Mouse (Mus musculus) testis, postnatal 10 days (tissue): Measurements from ENCODE around the gene H2al1d.
"Not testable (repeated sequence)": the region's sequence is repeated elsewhere in the genome, so short reads cannot be mapped to it uniquely, and the experiment has no call there.

Source experiments
- DNase-seq: peaks from one replicate; pipeline ENCODE4 v3.0.0; 2021; ENCODE audit warnings: low spot score

H2al1d gene

DNA sequence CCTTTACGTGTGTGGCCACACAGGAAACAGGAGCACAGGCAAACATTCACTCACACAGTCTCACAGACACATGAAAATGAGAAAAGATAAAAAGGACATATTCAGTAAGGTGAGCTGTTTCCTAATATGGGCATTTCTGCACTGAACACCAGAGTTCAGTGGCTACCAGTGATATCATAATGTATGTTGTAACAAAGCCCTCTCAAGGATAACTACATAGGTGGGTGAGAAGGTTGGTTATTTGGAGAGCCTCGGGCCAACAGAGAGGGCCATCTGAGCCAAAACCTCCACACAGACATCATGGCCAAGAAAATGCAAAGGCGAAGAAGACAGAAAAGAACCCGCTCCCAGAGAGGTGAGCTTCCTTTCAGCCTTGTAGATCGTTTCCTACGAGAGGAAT is at the start of gene H2al1d:
Gene H2al1d, plus strand, starts transcription at position 301 of the 400 bp plus-strand sequence.
- not testable (repeated sequence) for DNase-seq

- no peak for DNase-seq
These were observed 43.7 kb upstream of the H2al1d start for GRCm38 (mm10) chrX:11264918-11265317.

- no peak for DNase-seq
These were observed 40.8 kb upstream of the H2al1d start for GRCm38 (mm10) chrX:11267791-11268190.

DNA sequence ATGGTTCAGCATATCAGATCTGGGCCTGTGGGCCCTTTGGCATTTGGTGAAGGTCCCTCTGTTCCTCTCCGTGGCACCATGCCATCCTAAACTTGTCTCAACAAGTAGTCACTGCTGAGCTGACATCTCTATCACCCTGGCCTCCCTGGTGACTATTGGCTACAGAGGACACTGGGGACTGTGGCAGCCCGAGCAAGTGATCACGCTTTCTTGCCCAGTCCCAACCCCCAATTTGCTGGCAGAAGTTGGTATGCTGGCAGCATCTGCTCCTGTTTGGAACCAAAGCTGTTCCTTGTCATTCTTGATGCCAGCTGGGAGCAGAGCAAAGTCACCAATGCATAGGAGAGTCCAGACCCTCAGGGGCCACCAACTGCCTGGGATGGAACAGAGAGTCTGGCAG is 39.5 kb upstream of the H2al1d start:
- DNase-seq = no peak

GRCm38 (mm10) chrX:11273190-11273589 is 35.4 kb upstream of the H2al1d start:
- no peak for DNase-seq

GRCm38 (mm10) chrX:11277083-11277482 is 31.5 kb upstream of the H2al1d start:
- DNase-seq = no peak

DNA sequence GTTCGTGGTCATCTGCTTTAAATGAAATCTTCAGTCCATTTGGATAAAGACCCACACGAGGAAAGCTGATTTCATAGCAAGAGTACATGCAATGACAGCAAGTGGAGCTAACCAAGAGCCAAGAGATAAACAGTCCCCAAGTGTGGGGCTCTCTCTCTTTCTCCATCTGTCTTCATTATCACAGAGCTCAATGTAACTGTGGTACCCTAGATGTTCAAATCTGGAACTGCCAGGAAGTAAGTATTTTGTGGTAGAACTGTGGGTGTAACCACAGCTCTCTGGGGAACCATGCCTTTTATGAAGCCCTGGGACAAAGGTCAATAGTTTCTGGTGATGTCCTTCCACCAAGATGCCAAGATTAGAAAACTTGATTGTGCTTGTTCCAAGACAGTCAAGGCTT is 27.9 kb upstream of the H2al1d start:
- DNase-seq = no peak

- no peak for DNase-seq
These were observed 20.2 kb upstream of the H2al1d start for GRCm38 (mm10) chrX:11288306-11288882.

DNA sequence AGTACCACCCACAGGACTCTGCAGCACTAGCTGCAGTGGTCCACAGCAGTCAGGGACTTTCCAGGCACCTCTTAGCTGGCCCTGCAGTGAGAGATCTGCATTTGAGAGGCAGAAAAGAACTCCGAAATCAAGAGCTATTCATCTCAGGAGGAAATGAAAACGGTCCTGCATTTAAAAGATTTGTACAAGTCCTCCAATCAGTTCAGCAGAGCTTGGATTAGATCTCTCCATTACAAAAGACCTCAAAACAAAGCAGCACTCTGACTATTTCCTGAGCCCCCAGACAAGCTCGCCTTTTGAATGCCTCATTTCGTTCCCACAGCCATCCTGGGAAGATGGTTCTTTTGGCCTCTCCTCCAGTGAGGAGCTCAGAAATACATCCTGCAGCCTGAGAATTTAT is 19.4 kb upstream of the H2al1d start:
- DNase-seq = no peak

DNA sequence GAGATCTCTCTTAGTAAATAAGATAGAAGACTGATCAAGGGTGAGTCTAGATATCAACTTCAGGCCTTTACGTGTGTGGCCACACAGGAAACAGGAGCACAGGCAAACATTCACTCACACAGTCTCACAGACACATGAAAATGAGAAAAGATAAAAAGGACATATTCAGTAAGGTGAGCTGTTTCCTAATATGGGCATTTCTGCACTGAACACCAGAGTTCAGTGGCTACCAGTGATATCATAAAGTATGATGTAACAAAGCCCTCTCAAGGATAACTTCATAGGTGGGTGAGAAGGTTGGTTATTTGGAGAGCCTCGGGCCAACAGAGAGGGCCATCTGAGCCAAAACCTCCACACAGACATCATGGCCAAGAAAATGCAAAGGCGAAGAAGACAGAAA is 9.7 kb upstream of the H2al1d start, which contains the start of gene H2al1a:
Gene H2al1a, plus strand, starts transcription at position 301 of the 400 bp plus-strand sequence.
- not testable (repeated sequence) for DNase-seq

DNA sequence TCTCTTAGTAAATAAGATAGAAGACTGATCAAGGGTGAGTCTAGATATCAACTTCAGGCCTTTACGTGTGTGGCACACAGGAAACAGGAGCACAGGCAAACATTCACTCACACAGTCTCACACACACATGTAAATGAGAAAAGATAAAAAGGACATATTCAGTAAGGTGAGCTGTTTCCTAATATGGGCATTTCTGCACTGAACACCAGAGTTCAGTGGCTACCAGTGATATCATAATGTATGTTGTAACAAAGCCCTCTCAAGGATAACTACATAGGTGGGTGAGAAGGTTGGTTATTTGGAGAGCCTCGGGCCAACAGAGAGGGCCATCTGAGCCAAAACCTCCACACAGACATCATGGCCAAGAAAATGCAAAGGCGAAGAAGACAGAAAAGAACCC is 6.5 kb upstream of the H2al1d start, which contains the start of gene H2al1b:
Gene H2al1b, plus strand, starts transcription at position 301 of the 400 bp plus-strand sequence.
- not testable (repeated sequence) for DNase-seq

DNA sequence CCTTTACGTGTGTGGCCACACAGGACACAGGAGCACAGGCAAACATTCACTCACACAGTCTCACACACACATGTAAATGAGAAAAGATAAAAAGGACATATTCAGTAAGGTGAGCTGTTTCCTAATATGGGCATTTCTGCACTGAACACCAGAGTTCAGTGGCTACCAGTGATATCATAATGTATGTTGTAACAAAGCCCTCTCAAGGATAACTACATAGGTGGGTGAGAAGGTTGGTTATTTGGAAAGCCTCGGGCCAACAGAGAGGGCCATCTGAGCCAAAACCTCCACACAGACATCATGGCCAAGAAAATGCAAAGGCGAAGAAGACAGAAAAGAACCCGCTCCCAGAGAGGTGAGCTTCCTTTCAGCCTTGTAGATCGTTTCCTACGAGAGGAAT is 3.3 kb upstream of the H2al1d start, which contains the start of gene H2al1c:
Gene H2al1c, plus strand, starts transcription at position 301 of the 400 bp plus-strand sequence.
- not testable (repeated sequence) for DNase-seq

- not testable (repeated sequence) for DNase-seq
These were observed 3.0 kb downstream of the H2al1d start, which contains the start of gene H2al1e for GRCm38 (mm10) chrX:11311634-11312033. H2al1e (plus strand) TSS chrX:11311934.

DNA sequence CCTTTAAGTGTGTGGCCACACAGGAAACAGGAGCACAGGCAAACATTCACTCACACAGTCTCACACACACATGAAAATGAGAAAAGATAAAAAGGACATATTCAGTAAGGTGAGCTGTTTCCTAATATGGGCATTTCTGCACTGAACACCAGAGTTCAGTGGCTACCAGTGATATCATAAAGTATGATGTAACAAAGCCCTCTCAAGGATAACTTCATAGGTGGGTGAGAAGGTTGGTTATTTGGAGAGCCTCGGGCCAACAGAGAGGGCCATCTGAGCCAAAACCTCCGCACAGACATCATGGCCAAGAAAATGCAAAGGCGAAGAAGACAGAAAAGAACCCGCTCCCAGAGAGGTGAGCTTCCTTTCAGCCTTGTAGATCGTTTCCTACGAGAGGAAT is 6.2 kb downstream of the H2al1d start, which contains the start of gene H2al1f:
Gene H2al1f, plus strand, starts transcription at position 301 of the 400 bp plus-strand sequence.
- DNase-seq = not testable (repeated sequence)

DNA sequence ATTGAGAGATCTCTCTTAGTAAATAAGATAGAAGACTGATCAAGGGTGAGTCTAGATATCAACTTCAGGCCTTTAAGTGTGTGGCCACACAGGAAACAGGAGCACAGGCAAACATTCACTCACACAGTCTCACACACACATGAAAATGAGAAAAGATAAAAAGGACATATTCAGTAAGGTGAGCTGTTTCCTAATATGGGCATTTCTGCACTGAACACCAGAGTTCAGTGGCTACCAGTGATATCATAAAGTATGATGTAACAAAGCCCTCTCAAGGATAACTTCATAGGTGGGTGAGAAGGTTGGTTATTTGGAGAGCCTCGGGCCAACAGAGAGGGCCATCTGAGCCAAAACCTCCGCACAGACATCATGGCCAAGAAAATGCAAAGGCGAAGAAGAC is 9.3 kb downstream of the H2al1d start, which contains the start of gene H2al1g:
Gene H2al1g, plus strand, starts transcription at position 301 of the 400 bp plus-strand sequence.
- not testable (repeated sequence) for DNase-seq

GRCm38 (mm10) chrX:11321192-11321591 is 12.6 kb downstream of the H2al1d start, which contains the start of gene H2al1h:
H2al1h (plus strand) TSS chrX:11321492.
- not testable (repeated sequence) for DNase-seq

DNA sequence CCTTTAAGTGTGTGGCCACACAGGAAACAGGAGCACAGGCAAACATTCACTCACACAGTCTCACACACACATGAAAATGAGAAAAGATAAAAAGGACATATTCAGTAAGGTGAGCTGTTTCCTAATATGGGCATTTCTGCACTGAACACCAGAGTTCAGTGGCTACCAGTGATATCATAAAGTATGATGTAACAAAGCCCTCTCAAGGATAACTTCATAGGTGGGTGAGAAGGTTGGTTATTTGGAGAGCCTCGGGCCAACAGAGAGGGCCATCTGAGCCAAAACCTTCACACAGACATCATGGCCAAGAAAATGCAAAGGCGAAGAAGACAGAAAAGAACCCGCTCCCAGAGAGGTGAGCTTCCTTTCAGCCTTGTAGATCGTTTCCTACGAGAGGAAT is 15.7 kb downstream of the H2al1d start, which contains the start of gene H2al1i:
Gene H2al1i, plus strand, starts transcription at position 301 of the 400 bp plus-strand sequence.
- not testable (repeated sequence) for DNase-seq

DNA sequence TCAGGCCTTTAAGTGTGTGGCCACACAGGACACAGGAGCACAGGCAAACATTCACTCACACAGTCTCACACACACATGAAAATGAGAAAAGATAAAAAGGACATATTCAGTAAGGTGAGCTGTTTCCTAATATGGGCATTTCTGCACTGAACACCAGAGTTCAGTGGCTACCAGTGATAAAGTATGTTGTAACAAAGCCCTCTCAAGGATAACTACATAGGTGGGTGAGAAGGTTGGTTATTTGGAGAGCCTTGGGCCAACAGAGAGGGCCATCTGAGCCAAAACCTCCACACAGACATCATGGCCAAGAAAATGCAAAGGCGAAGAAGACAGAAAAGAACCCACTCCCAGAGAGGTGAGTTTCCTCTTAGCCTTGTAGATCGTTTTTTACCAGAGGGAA is 18.9 kb downstream of the H2al1d start, which contains the start of gene H2al1j:
Gene H2al1j, plus strand, starts transcription at position 301 of the 400 bp plus-strand sequence.
- DNase-seq = not testable (repeated sequence)

DNA sequence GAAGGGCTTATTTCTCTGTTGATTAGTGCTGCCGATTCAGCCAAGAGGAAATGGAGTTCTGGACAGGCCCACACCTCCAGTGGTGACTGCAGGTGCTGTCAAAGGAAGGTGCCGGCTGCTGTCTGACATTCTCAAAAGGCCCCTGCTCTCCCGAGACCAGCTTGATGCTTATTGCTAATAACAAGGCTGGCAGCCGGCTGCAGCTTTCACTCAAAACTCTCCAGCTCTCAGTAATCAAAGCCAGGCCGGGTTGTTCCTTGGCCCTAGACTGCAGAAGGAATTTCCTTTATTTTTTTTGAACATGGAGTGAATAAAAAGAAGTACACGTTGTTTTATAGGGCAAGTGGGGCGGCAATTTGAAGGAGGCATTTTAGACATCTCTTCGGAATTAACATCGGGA is 37.1 kb downstream of the H2al1d start:
- DNase-seq = no peak

DNA sequence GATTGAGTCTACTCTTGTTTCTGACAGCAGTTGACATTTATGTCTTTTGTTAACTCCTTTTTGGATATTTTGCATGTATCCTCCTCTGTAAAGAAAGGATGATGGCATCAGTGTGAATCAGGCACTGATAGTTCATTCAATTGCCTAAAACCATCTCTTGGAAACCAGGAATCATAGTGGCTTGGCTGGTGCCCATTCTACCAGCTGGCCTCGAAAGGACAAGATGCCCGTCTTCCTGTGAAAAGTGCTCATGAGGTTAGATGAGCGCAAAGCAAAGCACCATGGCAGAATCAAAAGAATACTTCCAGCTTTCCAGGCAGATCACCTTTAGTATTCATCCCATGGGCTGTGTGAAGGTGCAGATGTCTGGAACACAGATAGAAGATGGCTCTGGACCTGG is 38.1 kb downstream of the H2al1d start:
- no peak for DNase-seq
